Mouse (Mus musculus): ENCODE results near the gene Adh6a. TPM values are rescaled to one million over a fixed set of nuclear protein-coding genes. Genes with fewer than 3 reads are reported as not detected.

Adh6a gene
- polyA plus RNA-seq (2012; rRNA removed) = not detected in 2 replicates

GRCm38 (mm10) chr3:138312965-138313364, at the start of gene Adh6a:
Gene Adh6a, plus strand, starts transcription at chr3:138313286.

GRCm38 (mm10) chr3:138341471-138341870, 28.4 kb downstream of the Adh6a start, which contains the start of gene Adh6b:
Gene Adh6b, plus strand, starts transcription at chr3:138341775.

Other genes starting within 250 kb of the Adh6a start
- 0.07 and 0.41 TPM in 2 replicates for gene 1110002E22Rik, start 248.2 kb upstream of the Adh6a start, polyA plus RNA-seq (2012; rRNA removed)
- 0.07 and 0.08 TPM in 2 replicates for gene Gm5105, start 245.9 kb upstream of the Adh6a start, polyA plus RNA-seq (2012; rRNA removed)
- 16.7 TPM in 2 replicates for gene Trmt10a, start 169.8 kb upstream of the Adh6a start, polyA plus RNA-seq (2012; rRNA removed)
- 6.9 and 7.5 TPM in 2 replicates for gene Mttp, start 168.3 kb upstream of the Adh6a start, polyA plus RNA-seq (2012; rRNA removed)
- gene 4930579F01Rik, start 119.5 kb upstream of the Adh6a start, polyA plus RNA-seq (2012; rRNA removed) = not detected in 2 replicates
- gene Adh7, start 95.5 kb upstream of the Adh6a start, polyA plus RNA-seq (2012; rRNA removed) = 0.02 and 0.04 TPM in 2 replicates
- gene Adh1, start 52.3 kb upstream of the Adh6a start, polyA plus RNA-seq (2012; rRNA removed) = 0.30 and 1.8 TPM in 2 replicates
- 0.31 and 0.35 TPM in 2 replicates for gene Adh6b, start 28.5 kb downstream of the Adh6a start, polyA plus RNA-seq (2012; rRNA removed)
- gene Adh4, start 102.2 kb downstream of the Adh6a start, polyA plus RNA-seq (2012; rRNA removed) = not detected in 2 replicates
- 171 and 256 TPM in 2 replicates for gene Adh5, start 129.8 kb downstream of the Adh6a start, polyA plus RNA-seq (2012; rRNA removed)
- 61.0 and 74.3 TPM in 2 replicates for gene Metap1, start 176.2 kb downstream of the Adh6a start, polyA plus RNA-seq (2012; rRNA removed)
- 282 and 319 TPM in 2 replicates for gene Eif4e, start 212.9 kb downstream of the Adh6a start, polyA plus RNA-seq (2012; rRNA removed)